Mouse (Mus musculus) ES-Bruce4 (cell line): ENCODE measurements at regions not wholly inside any gene's neighbourhood (a gene's known extent, or its start where the extent isn't known, plus 50 kb on each side); places are given as distances from the start of the nearest gene placed in this dataset.

Experiments used
- CTCF ChIP-seq: IDR thresholded peaks from one replicate; pipeline ENCODE4 v1.8.1; 2011; ENCODE audit warnings: low read depth, low read length
- EP300 ChIP-seq: IDR thresholded peaks from 2 replicates; pipeline ENCODE4 v1.6.1; 2011; ENCODE audit warnings: low read depth, low read length; ENCODE audit not compliant: insufficient read depth
- POLR2A ChIP-seq: IDR thresholded peaks from one replicate; pipeline ENCODE4 v1.8.1; 2011; ENCODE audit warnings: low read length; ENCODE audit not compliant: insufficient read depth

DNA sequence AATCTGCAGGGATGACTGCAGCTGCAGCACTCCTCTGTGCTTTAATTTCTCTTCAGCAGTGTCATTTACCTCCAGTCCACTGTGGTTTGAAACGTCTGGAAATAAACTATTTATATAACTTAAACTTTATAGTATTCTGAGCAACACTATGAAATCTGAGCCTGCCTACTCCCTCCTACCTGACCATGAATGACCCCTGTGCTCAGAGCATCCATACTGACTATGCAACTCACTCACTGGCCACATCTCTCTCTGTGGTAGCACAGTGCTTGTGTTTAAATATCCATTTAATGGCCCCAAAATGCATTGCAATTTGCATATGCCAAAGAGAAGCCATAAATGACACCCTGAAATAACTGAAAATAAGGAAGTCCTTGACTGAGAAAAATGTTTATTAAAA, 154.5 kb upstream of the Clec14a start:
- TF ChIP-seq POLR2A = no peak
- no peak for TF ChIP-seq EP300
- no peak for TF ChIP-seq CTCF
